Mouse (Mus musculus) hindbrain, postnatal 0 days (tissue): Measurements from ENCODE around the gene Frs2. TPM values are rescaled to one million over a fixed set of nuclear protein-coding genes. Genes with fewer than 3 reads are reported as not detected.
"Not testable (repeated sequence)": the region's sequence is repeated elsewhere in the genome, so short reads cannot be mapped to it uniquely, and the experiment has no call there.

Source experiments
- ATAC-seq: fragments of 200-750 bp; cut with Nextera tagmentation; 2 replicates; pipeline ENCODE4 v1.8.0; 2017; ENCODE audit warnings: mild to moderate bottlenecking, moderate TSS enrichment, moderate library complexity
- DNase-seq: peaks from one replicate; pipeline ENCODE4 v3.0.0-alpha.2; 2015; ENCODE audit warnings: low spot score
- H3K27ac ChIP-seq: fragments of 300-500 bp; sonication (generic); 2 replicates; pipeline ENCODE4 v1.5.1; 2014; ENCODE audit warnings: mild to moderate bottlenecking
- H3K27me3 ChIP-seq: fragments of 300-500 bp; sonication (generic); 2 replicates; pipeline ENCODE4 v1.6.1; 2014; ENCODE audit warnings: low read length, mixed read lengths; ENCODE audit not compliant: insufficient read depth
- H3K36me3 ChIP-seq: fragments of 300-500 bp; sonication (generic); 2 replicates; pipeline ENCODE4 v1.6.1; 2014; ENCODE audit warnings: low read length, mixed read lengths; ENCODE audit not compliant: insufficient read depth
- H3K4me1 ChIP-seq: fragments of 300-500 bp; sonication (generic); 2 replicates; pipeline ENCODE4 v1.6.1; 2014; ENCODE audit warnings: antibody characterized with exemption, low read length, mixed read lengths; ENCODE audit not compliant: insufficient read depth
- H3K4me2 ChIP-seq: fragments of 300-500 bp; sonication (generic); 2 replicates; pipeline ENCODE4 v1.6.1; 2014; ENCODE audit warnings: low read depth, mild to moderate bottlenecking, low read length, moderate library complexity, mixed read lengths
- H3K4me3 ChIP-seq: fragments of 300-500 bp; sonication (generic); 2 replicates; pipeline ENCODE4 v1.5.1; 2014; ENCODE audit warnings: low read length
- H3K9ac ChIP-seq: fragments of 300-500 bp; sonication (generic); replicated peaks from 2 replicates; pipeline ENCODE4 v1.6.1; 2014; ENCODE audit warnings: mild to moderate bottlenecking, low read length, moderate library complexity, mixed read lengths
- H3K9me3 ChIP-seq: fragments of 300-500 bp; sonication (generic); 2 replicates; pipeline ENCODE4 v1.6.1; 2016; ENCODE audit warnings: low read length, mixed read lengths
- CTCF ChIP-seq: IDR thresholded peaks from 2 replicates; pipeline ENCODE4 v1.5.1; 2016; ENCODE audit warnings: antibody characterized with exemption, control low read depth, low read depth
- WGBS: fragments of 180-500 bp; shearing (Covaris S2); extraction: QIAGEN DNeasy Blood & Tissue Kit; methylation state at CpG from one replicate; pipeline ENCODE4 v1.1.7; 2014; 5-methylcytosine and 5-hydroxymethylcytosine counted together
- polyA plus RNA-seq: library from polyadenylated mRNA; unstranded; fragments of >200 nt; fragmentation: Nextera tagmentation; extraction: Ambion mirVana; gene quantifications from 2 replicates; pipeline ENCODE4 v1.2.1, GENCODE M21; 2015
- total RNA-seq: library from RNA; depleted of rRNA; stranded (reverse); fragments of >200 nt; gene quantifications from 2 replicates; pipeline ENCODE4 v1.2.3, GENCODE M21; 2014; rRNA removed

Gene Frs2
- total and polyA plus RNA-seq, 2 experiments from 2014 or later, result 19.1 to 19.3 TPM

GRCm38 (mm10) chr10:117033785-117034184, 114.5 kb downstream of the Frs2 start:
- H3K4me2 ChIP-seq, result no peak overlapping the region
- peak; percentile 89 for DNase-seq
- H3K4me1 ChIP-seq, result no peaks in the 10 kb centered on the region
- H3K36me3 ChIP-seq, result no peaks in the 10 kb centered on the region
- no peaks in the 10 kb centered on the region for H3K9me3 ChIP-seq
- peak; percentile 55 for ATAC-seq
- peak; percentile 88 for TF ChIP-seq CTCF
- no peak overlapping the region for H3K4me3 ChIP-seq
- no peak overlapping the region for H3K27ac ChIP-seq
- no peaks in the 10 kb centered on the region for H3K27me3 ChIP-seq
- H3K9ac ChIP-seq, result no peak overlapping the region
- 26% methylated on average over 8 of the region's 8 CpGs for WGBS

GRCm38 (mm10) chr10:117031160-117031559, 117.2 kb downstream of the Frs2 start:
- ATAC-seq, result no peak
- no peak overlapping the region for H3K27ac ChIP-seq
- no peak overlapping the region for H3K4me2 ChIP-seq
- no peaks in the 10 kb centered on the region for H3K36me3 ChIP-seq
- no peaks in the 10 kb centered on the region for H3K9me3 ChIP-seq
- no peak overlapping the region for H3K4me3 ChIP-seq
- 88% methylated on average over 3 of the region's 3 CpGs for WGBS
- H3K4me1 ChIP-seq, result no peaks in the 10 kb centered on the region
- no peaks in the 10 kb centered on the region for H3K27me3 ChIP-seq
- no peak for TF ChIP-seq CTCF
- no peak for DNase-seq
- no peak overlapping the region for H3K9ac ChIP-seq

- Histone ChIP-seq H3K27ac (no peak overlapping the region), H3K27me3 (no peaks in the 10 kb centered on the region), H3K4me1 (no peaks in the 10 kb centered on the region), H3K36me3 (no peaks in the 10 kb centered on the region), H3K4me3 (no peak overlapping the region), H3K9me3 (no peaks in the 10 kb centered on the region), H3K9ac (no peak overlapping the region), H3K4me2 (no peak overlapping the region)
- no peak for ATAC-seq
- DNase-seq, result no peak
- TF ChIP-seq CTCF, result no peak
- WGBS, result 81% methylated on average over 8 of the region's 8 CpGs
Observed at GRCm38 (mm10) chr10:117026176-117026575, 122.2 kb downstream of the Frs2 start.

- not testable (repeated sequence) for ATAC-seq, H3K4me2 ChIP-seq
Observed at GRCm38 (mm10) chr10:117025776-117026175, 122.6 kb downstream of the Frs2 start.

GRCm38 (mm10) chr10:117023693-117024092, 124.6 kb downstream of the Frs2 start:
- no peaks in the 10 kb centered on the region for H3K4me1 ChIP-seq
- H3K4me3 ChIP-seq, result no peak overlapping the region
- no peaks in the 10 kb centered on the region for H3K27me3 ChIP-seq
- no peaks in the 10 kb centered on the region for H3K9me3 ChIP-seq
- no peak for TF ChIP-seq CTCF
- no peaks in the 10 kb centered on the region for H3K36me3 ChIP-seq
- DNase-seq (no peak), ATAC-seq (no peak)
- H3K9ac ChIP-seq, result no peak overlapping the region
- WGBS, result 67% methylated on average over 16 of the region's 16 CpGs
- H3K27ac ChIP-seq, result no peak overlapping the region
- H3K4me2 ChIP-seq, result 0 out of 2 replicates have a peak overlapping the region, but pooled peaks have one; percentile 10

More at GRCm38 (mm10) chr10:117025776-117026175, 122.6 kb downstream of the Frs2 start:
- not testable (repeated sequence) for H3K4me1 ChIP-seq, H3K36me3 ChIP-seq, H3K9me3 ChIP-seq, DNase-seq, H3K27ac ChIP-seq, H3K9ac ChIP-seq, H3K4me3 ChIP-seq, H3K27me3 ChIP-seq

- Histone ChIP-seq H3K9me3 (no peaks in the 10 kb centered on the region), H3K36me3 (no peaks in the 10 kb centered on the region), H3K4me3 (no peak overlapping the region), H3K27me3 (no peaks in the 10 kb centered on the region), H3K9ac (no peak overlapping the region), H3K4me2 (no peak overlapping the region), H3K4me1 (no peaks in the 10 kb centered on the region), H3K27ac (no peak overlapping the region)
- 24% methylated on average over 21 of the region's 21 CpGs for WGBS
- ATAC-seq, result 0 out of 2 replicates have a peak, but pooled peaks have one; percentile 43
- TF ChIP-seq CTCF, result no peak
- DNase-seq, result no peak
Observed at GRCm38 (mm10) chr10:117021020-117021754, 127.1 kb downstream of the Frs2 start.

Other genes with a start within 250 kb of the Frs2 start
- gene Rab3ip, start 197.8 kb downstream of the Frs2 start, total RNA-seq, result 130 and 134 TPM in 2 replicates
- gene Rab3ip, start 197.8 kb downstream of the Frs2 start, polyA plus RNA-seq, result 38.7 and 39.9 TPM in 2 replicates
- gene Gm10271, start 175.9 kb downstream of the Frs2 start, total RNA-seq, result not detected in 2 replicates
- gene Gm10271, start 175.9 kb downstream of the Frs2 start, polyA plus RNA-seq, result not detected in 2 replicates
- gene Best3, start 162.2 kb downstream of the Frs2 start, total RNA-seq, result 0.05 TPM in 1 of 2 replicates, not detected in the other
- gene Best3, start 162.2 kb downstream of the Frs2 start, polyA plus RNA-seq, result 0.15 and 0.23 TPM in 2 replicates
- gene Lrrc10, start 103.2 kb downstream of the Frs2 start, total RNA-seq, result 0.16 TPM in 1 of 2 replicates, not detected in the other
- gene Lrrc10, start 103.2 kb downstream of the Frs2 start, polyA plus RNA-seq, result not detected in 2 replicates
- 234 and 266 TPM in 2 replicates for gene Cct2, start 84.7 kb downstream of the Frs2 start, total RNA-seq
- gene Cct2, start 84.7 kb downstream of the Frs2 start, polyA plus RNA-seq, result 216 and 219 TPM in 2 replicates
- 41.4 and 47.2 TPM in 2 replicates for gene Yeats4, start 76.0 kb upstream of the Frs2 start, total RNA-seq
- gene Yeats4, start 76.0 kb upstream of the Frs2 start, polyA plus RNA-seq, result 83.4 and 85.4 TPM in 2 replicates
- not detected in 2 replicates for gene 9530003J23Rik, start 90.2 kb upstream of the Frs2 start, total RNA-seq
- not detected in 2 replicates for gene 9530003J23Rik, start 90.2 kb upstream of the Frs2 start, polyA plus RNA-seq
- gene Lyz2, start 133.8 kb upstream of the Frs2 start, total RNA-seq, result 7.5 and 12.7 TPM in 2 replicates
- 25.6 and 26.1 TPM in 2 replicates for gene Lyz2, start 133.8 kb upstream of the Frs2 start, polyA plus RNA-seq
- gene Lyz1, start 144.3 kb upstream of the Frs2 start, total RNA-seq, result 0.68 TPM in 1 of 2 replicates, not detected in the other
- gene Lyz1, start 144.3 kb upstream of the Frs2 start, polyA plus RNA-seq, result 0.14 TPM in 1 of 2 replicates, not detected in the other
- gene Cpsf6, start 231.5 kb upstream of the Frs2 start, total RNA-seq, result 100.0 and 127 TPM in 2 replicates
- gene Cpsf6, start 231.5 kb upstream of the Frs2 start, polyA plus RNA-seq, result 82.0 and 83.2 TPM in 2 replicates